Mouse (Mus musculus): Measurements from ENCODE around the gene Clec12b. TPM values are rescaled to one million over a fixed set of nuclear protein-coding genes. Genes with fewer than 3 reads are reported as not detected.

Clec12b gene
- total and polyA plus RNA-seq, 3 experiments: not detected

- Histone ChIP-seq H3K36me3 (replicated peaks in 1 of 2; ENCODE audit: control insufficient read depth in 1 of 2, insufficient read depth in 1 of 2, low read length in 1 of 2) (peaks cover 0 to 4% of the 10 kb centered on the region in 2 experiments), H3K4me1 (ENCODE audit: control insufficient read depth in 1 of 2, insufficient read depth in 2 of 2) (peaks cover 0 to 34% of the 10 kb centered on the region in 2 experiments; a peak in 2 of 4 replicates), H3K9ac (ENCODE audit: insufficient read depth, low read depth) (no peak overlapping the region), H3K9me3 (replicated peaks; ENCODE audit: low read length) (no peaks in the 10 kb centered on the region), H3K4me2 (ENCODE audit: insufficient read depth, low read depth, poor library complexity, severe bottlenecking) (no peak overlapping the region), H3K79me2 (replicated peaks; ENCODE audit: control insufficient read depth, extremely low read depth, insufficient read depth, poor library complexity, severe bottlenecking) (no peaks in the 10 kb centered on the region), H3K27ac (ENCODE audit: insufficient read depth, low read depth) (no peak overlapping the region), H3K27me3 (replicated peaks) (no peaks in the 10 kb centered on the region), H3K4me3 (replicated peaks in 1 of 3; ENCODE audit: low read depth in 2 of 3, low read length in 2 of 3, poor library complexity in 1 of 3) (no peak overlapping the region)
- TF ChIP-seq ZC3H11A (IDR thresholded peaks at IDR 0.05; ENCODE audit: low read depth, low read length): peak; percentile 96
- no peak for TF ChIP-seq MYC (IDR thresholded peaks at IDR 0.05; ENCODE audit: low read depth, low read length)
- TF ChIP-seq MEF2A (IDR thresholded peaks at IDR 0.05; ENCODE audit: borderline replicate concordance, low read depth, low read length): peak; percentile 58; the same call in 1 of the 2 replicates
- no peak for TF ChIP-seq NELFE (IDR thresholded peaks at IDR 0.05; ENCODE audit: low read depth, low read length)
- TF ChIP-seq BHLHE40 (IDR thresholded peaks at IDR 0.05; ENCODE audit: low read depth, low read length): peak; percentile 14; the same call in 1 of the 2 replicates
- 0 out of 2 replicates have a peak, but pooled peaks have one; percentile 3 for TF ChIP-seq RCOR1 (conservative IDR thresholded peaks at IDR 0.05; ENCODE audit: low read depth, low read length)
- no peak for TF ChIP-seq POLR2AphosphoS2 (IDR thresholded peaks at IDR 0.05; ENCODE audit: low read depth, low read length)
- TF ChIP-seq NRF1 (IDR thresholded peaks at IDR 0.05; ENCODE audit: low read depth, low read length): no peak
- 0 out of 2 replicates have a peak, but pooled peaks have one; percentile 21 for TF ChIP-seq MAFK (IDR thresholded peaks at IDR 0.05; ENCODE audit: insufficient replicate concordance, low read length)
- no peak for TF ChIP-seq MAZ (IDR thresholded peaks at IDR 0.05; ENCODE audit: low read depth, low read length)
- no peak for TF ChIP-seq ZKSCAN1 (IDR thresholded peaks at IDR 0.05; ENCODE audit: borderline replicate concordance, low read depth, low read length)
- TF ChIP-seq USF1 (IDR thresholded peaks at IDR 0.05; ENCODE audit: low read depth, low read length): no peak
- no peak for TF ChIP-seq ZMIZ1 (IDR thresholded peaks at IDR 0.05; ENCODE audit: low read depth, low read length)
- TF ChIP-seq UBTF (IDR thresholded peaks at IDR 0.05; ENCODE audit: low read depth, low read length): no peak
- TF ChIP-seq POLR2A (IDR thresholded peaks at IDR 0.05; ENCODE audit: low read depth, low read length): no peak
- no peak for TF ChIP-seq TCF12 (IDR thresholded peaks at IDR 0.05; ENCODE audit: low read depth, low read length)
- TF ChIP-seq SMC3 (IDR thresholded peaks at IDR 0.05; ENCODE audit: low read depth, low read length): peak; percentile 97
- TF ChIP-seq MXI1 (IDR thresholded peaks at IDR 0.05; ENCODE audit: low read depth, low read length): no peak
- 0 out of 2 replicates have a peak, but pooled peaks have one; percentile 48 for TF ChIP-seq CHD1 (IDR thresholded peaks at IDR 0.05; ENCODE audit: low read depth, low read length)
- no peak; the same call in 1 of the 2 replicates for TF ChIP-seq MAX (IDR thresholded peaks at IDR 0.05; ENCODE audit: low read length)
- 0 out of 2 replicates have a peak, but pooled peaks have one; percentile 7 for TF ChIP-seq JUN (IDR thresholded peaks at IDR 0.05; ENCODE audit: insufficient read depth, low read depth, low read length)
- TF ChIP-seq GABPA (IDR thresholded peaks at IDR 0.05; ENCODE audit: insufficient replicate concordance, low read depth, low read length): no peak
- TF ChIP-seq CTCF (conservative IDR thresholded peaks at IDR 0.05 in 1 of 2, IDR thresholded peaks at IDR 0.05 in 1 of 2; ENCODE audit: low read depth in 2 of 2, low read length in 2 of 2): peak; percentile 92 to 98
- TF ChIP-seq HCFC1 (IDR thresholded peaks at IDR 0.05; ENCODE audit: low read depth, low read length): no peak
- no peak for TF ChIP-seq KAT2A (IDR thresholded peaks at IDR 0.05; ENCODE audit: insufficient replicate concordance, low read length)
- 0 out of 2 replicates have a peak, but pooled peaks have one; percentile 44 for TF ChIP-seq E2F4 (IDR thresholded peaks at IDR 0.05; ENCODE audit: insufficient replicate concordance, low read depth, low read length)
- TF ChIP-seq SIN3A (IDR thresholded peaks at IDR 0.05; ENCODE audit: low read length): peak; percentile 53; the same call in 1 of the 2 replicates
- TF ChIP-seq IRF4 (IDR thresholded peaks at IDR 0.05; ENCODE audit: low read depth, low read length): no peak
- no peak for TF ChIP-seq ZNF384 (IDR thresholded peaks at IDR 0.05; ENCODE audit: low read depth, low read length)
- TF ChIP-seq EP300 (IDR thresholded peaks at IDR 0.05; ENCODE audit: low read length): no peak
- TF ChIP-seq CHD2 (IDR thresholded peaks at IDR 0.05; ENCODE audit: low read length): no peak
- TF ChIP-seq PAX5 (IDR thresholded peaks at IDR 0.05; ENCODE audit: low read length): no peak
- peak; percentile 63; the same call in 1 of the 2 replicates for TF ChIP-seq JUND (conservative IDR thresholded peaks at IDR 0.05; ENCODE audit: low read depth, low read length)
- no peak for TF ChIP-seq ETS1 (conservative IDR thresholded peaks at IDR 0.05; ENCODE audit: low read depth, low read length)
- peak; percentile 99 for TF ChIP-seq RAD21 (IDR thresholded peaks at IDR 0.05; ENCODE audit: low read depth, low read length)
- 0 out of 2 replicates have a peak, but pooled peaks have one; percentile 26 for TF ChIP-seq ELF1 (IDR thresholded peaks at IDR 0.05; ENCODE audit: low read depth, low read length)
- TF ChIP-seq TBP (conservative IDR thresholded peaks at IDR 0.05; ENCODE audit: low read depth, low read length): no peak
- TF ChIP-seq USF2 (conservative IDR thresholded peaks at IDR 0.05; ENCODE audit: low read depth, low read length): no peak
- in situ Hi-C loops (cut with MboI; ENCODE audit: low pct_ligation_motif_present, low pct_unique_long_range_greater_than_20kb, low sequenced_read_pairs) (loop anchor here (5.0 to 25.0 kb wide), 2 partner anchors 34 to 529 kb away; partner anchors contain the start of genes 4922502D21Rik, Gm44511 and Klrb1b), dilution Hi-C loops (cut with MboI; ENCODE audit: extremely low pct_ligation_motif_present, extremely low pct_unique_long_range_greater_than_20kb, low sequenced_read_pairs) (no loop called here)
- peak; percentile 72 for DNase-seq (ENCODE audit: extremely low read depth)
Observed at GRCm38 (mm10) chr6:129365959-129366359, 19.7 kb downstream of the Clec12b start.
